Mouse (Mus musculus) c-Kit-positive CD71-negative TER-119-negative erythroid progenitor cells, embryonic 14.5 days (primary cell): ENCODE results near the gene 4930451I11Rik.
A peak's percentile ranks its signal among the peaks of the same experiment; 100 is the strongest.

Experiments
- DNase-seq: peaks from one replicate; pipeline ENCODE4 v3.0.0-alpha.2; 2013; ENCODE audit warnings: low read depth

The 4930451I11Rik gene

DNA sequence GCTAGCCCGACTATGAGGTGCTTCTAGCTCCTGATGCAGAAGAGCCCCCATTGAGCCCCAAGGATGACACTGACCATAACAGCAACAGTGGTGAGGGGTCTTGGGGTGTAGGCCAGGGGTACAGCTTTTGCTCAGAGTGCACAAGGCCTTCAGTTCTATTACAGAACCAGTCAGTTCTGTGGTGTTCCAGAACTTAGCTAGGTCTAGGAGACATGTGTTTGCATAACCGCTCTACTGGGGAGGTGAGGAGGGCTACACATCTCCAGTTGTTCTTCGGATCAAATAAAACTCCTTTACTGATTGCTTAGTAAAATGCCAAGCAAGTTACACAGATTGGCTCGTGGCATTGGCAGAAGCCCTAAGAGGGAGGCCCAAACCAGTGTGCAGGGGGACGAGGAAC lies at the start of gene 4930451I11Rik:
Gene 4930451I11Rik (minus strand): TSS at position 101 of the 400 bp plus-strand sequence.
- no peak for DNase-seq

DNA sequence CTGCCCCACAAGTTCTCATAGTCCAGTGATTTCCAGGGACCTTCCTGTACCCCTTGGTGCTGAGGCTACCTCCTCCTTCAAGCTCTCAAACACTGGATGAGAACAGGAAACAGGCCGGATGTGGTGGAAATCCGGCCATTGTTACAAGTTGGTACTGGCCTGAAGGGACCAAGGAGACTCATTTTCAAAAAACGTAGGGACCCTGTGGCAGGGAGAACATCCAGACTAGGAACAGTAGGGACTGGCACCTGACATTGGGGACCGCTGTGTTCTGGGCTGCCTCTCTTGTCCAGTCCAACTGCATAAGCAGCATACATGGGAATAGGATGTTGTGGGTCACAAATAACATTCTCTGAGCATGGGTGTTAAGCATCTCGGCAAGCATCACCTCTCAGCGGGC lies 49.6 kb upstream of the 4930451I11Rik start:
- no peak for DNase-seq

DNA sequence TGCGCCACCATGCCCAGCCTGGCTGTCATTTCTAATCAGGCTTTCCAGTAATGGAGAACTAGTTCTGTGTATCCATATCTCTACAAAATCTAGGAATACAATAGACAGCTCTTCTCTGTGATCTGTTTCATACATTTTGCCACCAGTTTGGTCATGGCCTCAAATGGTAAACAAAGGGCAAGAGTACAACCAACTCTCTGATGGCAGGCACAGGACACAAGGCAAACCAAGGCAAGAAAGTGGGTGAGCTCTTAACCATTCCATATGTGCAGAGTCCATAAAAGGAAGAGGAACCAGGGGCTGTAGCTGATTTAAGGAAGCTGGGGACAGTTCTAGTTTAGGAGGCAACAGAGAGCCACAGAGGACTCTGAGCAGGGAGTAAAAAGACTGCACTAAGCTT lies 45.8 kb upstream of the 4930451I11Rik start:
- DNase-seq, result no peak

DNA sequence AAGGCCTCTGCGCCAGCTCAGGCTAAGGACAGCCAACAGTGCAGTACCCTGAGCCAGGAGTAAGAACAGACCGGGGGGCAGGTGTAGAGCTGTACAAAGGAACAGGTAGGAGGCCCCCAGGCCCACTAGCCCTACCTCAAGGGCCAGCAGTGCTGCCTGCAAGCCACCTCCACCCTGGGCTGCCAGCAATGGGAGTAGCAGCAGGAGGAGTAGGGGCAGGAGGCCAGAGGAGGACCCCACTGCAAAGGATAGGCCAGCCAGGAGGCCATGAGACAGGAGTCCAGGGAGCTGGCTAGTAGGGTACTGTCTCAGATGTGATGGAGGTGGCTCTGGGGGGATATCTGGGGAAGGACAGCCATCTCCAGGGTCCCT lies 39.1 kb upstream of the 4930451I11Rik start:
- no peak for DNase-seq

DNA sequence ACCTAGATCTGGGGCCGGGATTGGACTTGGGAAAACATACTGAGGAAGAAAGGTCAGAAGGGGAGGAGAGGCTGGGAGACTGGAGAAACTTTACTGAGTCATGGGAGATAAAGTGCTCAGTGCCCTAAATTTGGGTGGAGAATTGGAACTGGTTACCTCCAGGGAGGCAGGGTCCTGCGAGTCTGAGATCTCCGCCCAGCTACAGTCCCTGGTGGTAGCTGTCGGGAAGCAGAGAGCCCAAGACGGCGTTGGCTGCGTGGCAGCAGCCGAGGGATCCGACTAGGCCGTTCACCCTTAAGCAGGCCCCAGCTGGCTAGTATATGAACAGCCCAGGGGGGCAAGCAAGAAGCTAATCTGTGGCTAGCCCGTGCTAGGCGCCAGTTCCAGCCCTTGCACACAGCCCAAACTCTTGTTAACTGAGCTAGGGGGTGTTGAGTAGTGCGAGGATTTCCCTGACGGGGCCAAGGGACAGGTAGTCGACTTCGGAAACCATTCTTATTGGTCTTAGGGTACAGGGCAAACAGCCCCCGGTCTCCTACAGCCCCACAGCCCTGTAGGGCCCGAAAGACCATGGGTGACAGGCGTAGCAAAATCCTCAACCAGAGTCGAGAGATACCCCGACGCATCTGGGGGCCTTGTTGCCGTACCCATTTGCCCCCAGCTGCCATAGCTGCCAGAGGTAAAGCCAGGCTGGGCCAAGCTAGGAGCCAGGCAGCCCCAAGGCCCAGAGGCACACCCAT lies 38.5 kb upstream of the 4930451I11Rik start:
- no peak for DNase-seq

DNA sequence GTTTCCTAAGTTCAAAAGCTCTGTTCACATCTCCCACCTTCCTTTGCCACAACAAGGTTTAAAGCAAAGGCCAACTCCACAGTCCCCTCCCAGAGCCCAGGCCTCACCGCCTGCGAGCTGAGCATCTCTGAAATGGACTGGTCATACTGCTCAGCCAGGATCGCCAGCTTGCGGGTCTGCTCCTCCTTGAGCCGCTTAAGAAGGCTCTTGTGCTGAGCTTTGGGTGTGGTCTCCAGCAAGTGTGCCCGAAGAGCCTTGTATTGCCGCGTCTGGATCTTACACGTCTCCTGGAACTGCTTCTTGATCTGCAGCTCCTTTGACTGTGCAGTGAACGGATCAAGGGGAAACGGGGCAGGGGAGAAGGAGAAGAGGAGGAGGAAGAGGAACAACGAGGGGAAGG lies 36.6 kb upstream of the 4930451I11Rik start:
- DNase-seq, result no peak

DNA sequence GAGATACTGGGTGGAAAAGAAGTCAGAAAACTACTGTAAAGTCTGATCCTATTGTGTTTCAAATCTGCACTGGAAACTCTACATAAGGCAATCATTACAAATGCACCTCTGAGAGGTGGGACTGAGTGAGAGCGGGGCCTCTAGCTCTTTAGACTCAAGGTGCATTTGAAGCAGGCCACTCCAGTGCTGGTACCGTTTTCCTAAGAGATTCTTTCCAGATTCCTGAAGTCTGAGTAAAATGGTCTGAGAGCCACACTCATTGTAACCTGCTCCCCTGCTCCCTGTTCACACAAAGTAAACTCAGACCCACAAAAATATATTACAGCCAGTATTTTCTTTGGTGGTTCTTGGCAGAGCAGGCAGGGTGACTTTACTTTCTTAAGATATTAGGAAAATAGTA lies 36.1 kb upstream of the 4930451I11Rik start:
- DNase-seq, result no peak

DNA sequence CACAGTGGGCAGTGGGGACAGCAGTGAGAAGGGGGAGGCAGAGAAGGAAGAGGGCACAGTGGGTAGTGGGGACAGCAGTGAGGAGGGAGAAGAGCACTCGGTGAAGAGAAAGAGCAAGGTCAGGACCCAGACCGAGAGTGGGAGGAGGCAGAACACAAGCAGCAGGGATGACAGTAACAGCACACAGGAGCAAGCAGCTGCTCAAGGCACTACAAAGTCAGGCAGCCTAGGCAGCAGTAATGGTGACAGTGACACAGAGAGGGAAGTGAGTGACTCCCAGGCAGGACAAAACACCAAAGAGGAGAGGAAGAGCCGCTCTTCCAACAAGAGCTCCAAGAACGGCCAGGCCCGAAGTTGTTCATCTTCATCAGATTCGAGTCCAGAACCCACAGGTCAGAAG lies 32.4 kb upstream of the 4930451I11Rik start:
- DNase-seq, result no peak

DNA sequence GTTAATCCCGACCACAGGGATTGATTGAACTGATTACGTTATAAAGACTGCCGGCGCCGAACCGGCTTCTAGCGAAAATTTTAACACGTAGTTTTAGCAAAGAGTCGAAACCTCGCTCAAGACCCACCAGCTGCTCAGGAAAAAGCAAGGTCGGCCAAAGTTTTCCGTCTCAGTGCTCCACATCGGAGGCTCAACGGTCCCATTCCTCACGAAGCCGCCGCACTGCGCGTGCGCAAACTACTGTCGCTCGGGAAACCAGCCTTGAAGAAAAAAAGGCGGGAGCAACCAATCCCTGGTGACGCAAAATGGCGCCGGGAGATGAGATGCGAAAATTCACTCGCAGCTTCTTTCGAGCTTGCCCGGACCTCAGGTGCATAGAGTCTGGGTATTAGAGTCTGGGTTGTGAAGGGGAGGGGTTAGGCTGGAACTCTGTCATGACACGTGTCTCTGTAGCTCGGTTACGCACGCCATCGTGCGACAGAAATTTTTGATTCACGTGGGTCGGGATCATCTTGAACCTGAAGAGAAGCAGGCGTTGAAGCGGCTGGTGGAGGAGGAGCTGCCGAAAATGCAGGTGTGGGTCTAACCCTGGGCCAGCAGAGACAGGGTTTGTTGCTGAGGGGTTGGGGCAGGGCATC lies 30.8 kb upstream of the 4930451I11Rik start, which contains the start of gene Ino80e:
Gene Ino80e (minus strand): TSS at position 231 of the 638 bp plus-strand sequence.
- DNase-seq, result peak; percentile 96

DNA sequence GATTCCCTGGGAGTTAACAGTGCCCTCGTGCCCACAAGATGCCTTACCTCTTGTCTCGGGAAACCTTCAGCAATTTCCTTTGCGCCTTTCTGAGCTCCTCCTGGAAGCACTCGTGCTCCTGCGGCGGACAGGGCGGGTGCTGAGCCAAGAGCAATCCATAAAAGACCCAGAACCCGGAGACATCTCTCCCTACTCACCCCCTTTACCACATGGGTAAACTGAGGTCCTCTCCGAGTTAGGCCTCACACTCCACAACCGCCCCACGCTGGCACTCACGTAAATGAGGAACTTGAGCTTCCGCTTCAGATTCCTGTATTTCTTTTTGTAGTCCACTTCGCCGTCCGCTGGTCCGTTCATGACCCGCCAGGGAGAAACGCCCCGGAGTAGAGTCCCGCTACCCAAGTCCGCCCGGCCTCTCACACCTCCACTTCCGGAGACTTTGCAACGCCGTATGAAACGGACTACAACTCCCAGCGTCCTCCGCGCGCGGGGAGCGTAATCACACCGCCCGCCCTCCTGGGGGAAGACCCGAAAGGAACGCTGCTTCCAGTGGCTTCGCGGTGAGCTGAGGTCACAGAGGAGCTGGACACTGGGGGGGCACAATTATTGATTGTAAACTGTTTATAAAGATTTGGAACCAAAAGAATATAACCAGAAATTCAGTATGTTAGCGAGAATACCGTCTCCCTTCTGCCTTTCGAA lies 30.1 kb upstream of the 4930451I11Rik start, which contains the start of gene Hirip3:
Gene Hirip3 (plus strand): TSS at position 544 of the 702 bp plus-strand sequence.
- DNase-seq, result peak; percentile 89

DNA sequence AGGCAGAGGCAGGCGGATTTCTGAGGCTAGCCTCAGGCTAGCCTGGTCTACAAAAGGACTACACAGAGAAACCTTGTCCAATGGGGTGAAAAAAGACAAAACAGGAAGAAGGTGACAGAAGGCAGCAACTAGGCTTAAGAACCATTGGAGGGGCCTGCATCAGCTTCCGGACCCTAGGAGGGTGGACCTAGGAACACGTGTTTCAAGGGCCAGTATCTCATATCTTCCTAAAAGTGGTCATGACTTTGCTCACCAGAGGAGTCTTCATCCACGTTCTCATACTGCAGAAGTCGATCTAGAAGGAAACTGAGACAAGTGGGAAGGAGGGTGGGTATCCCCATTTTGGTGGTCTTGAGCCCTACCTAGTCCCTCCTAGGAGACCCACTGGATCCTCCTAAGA lies 29.5 kb upstream of the 4930451I11Rik start:
- no peak for DNase-seq

DNA sequence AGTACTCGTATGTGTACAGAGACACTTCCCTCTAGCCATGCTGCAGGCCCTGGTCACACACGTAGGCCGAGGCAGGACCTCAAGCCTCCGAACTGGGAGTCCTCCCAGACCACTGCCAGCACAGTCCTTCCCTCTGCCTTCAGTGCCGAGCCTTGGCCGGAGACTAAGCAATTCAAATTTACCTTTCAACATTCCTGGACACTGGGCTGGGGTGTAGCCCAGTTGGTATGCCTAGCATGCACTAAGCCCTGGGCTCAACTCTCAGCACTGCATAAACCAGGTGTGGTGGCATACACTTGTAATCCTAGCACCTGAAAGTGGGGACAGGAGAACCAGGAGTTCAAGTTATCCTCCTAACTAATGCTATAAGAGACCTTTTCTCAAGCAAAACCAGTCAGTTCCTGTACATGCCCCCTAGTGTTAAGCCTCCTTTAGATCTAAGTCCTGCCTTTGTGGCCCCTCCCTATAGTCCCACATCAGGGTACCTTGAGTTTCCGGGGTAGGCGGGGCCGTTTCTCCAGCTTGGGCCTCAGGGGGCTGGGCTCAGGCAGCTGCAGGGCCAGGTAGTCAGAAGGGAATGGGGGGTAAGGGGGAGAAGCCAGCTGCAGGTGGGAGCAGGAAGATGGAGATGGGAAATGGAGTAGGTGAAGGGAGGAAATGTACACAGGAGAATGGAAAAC lies 25.4 kb upstream of the 4930451I11Rik start:
- DNase-seq, result no peak

DNA sequence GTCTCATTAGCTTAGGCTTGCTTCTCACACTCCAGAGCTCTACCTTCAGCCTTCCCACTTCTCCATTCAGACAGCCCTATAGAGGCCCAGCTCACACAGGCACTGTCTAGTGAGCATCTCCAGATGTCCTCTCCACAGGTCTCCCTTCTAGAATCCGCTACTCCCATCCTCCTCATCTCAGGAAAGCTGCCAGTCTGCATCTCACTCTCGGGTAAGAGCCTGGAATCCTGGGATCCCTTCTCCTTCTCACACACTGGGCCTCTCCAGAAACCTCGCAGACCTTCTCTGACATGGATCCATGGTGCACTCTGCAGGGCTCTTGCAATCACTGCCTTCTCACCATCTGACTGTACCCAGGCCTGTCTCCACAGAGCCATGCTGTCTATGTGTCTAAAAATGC lies 24.2 kb upstream of the 4930451I11Rik start:
- DNase-seq, result no peak

DNA sequence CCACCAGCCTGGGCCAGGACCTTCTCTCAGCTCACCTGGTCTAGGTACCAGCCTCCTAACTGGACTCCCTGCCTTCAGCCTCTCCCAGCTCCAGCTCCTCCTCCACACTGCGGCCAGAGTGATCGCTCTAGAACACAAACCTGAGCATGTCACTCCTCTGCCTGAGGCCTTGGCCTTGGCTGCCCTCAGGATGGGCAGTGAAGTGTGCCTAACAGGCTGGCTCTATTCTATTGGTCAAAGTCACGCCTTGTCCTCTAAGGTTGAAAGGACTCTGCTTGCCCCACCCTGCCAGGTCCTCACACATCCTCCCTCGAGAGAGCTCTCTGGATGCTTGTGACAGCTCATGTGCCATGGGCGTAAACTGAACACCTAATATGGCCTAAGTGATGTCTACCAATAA lies 22.0 kb upstream of the 4930451I11Rik start:
- no peak for DNase-seq

DNA sequence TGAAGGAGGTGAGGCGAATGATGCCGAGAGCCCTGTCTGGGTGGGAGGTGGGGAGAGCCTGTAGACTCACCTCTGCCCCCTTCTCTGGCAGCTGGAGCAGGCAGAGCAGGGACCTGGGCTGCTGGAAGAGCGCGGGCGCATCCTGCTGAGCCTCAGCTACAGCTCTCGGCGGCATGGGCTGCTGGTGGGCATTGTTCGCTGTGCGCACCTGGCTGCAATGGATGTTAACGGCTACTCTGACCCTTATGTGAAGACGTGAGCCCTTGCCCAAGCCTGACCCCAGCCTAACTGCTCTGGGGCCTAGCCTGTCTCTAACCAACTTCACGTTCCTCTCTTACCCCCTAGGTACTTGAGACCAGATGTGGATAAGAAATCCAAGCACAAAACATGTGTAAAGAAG lies 19.8 kb upstream of the 4930451I11Rik start:
- DNase-seq, result no peak

DNA sequence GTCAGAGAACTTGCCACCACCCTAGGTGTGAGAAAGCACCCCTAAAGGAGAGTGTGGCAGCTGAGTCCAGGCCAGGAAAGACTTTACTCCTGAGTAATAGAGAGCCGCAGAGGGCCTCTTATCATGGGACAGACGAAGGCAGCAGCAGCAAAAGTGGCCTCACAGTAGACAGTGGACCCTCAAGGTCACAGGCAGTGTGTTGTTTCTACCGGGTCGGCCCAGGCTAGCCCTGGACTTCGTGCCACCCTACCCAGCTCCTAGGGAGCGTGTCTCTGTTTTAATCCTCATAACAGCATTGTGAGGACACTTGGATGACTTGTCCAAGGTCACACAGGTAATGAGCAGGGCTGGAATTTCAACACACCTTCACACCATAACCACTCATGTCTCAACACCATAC lies 18.7 kb upstream of the 4930451I11Rik start:
- no peak for DNase-seq

DNA sequence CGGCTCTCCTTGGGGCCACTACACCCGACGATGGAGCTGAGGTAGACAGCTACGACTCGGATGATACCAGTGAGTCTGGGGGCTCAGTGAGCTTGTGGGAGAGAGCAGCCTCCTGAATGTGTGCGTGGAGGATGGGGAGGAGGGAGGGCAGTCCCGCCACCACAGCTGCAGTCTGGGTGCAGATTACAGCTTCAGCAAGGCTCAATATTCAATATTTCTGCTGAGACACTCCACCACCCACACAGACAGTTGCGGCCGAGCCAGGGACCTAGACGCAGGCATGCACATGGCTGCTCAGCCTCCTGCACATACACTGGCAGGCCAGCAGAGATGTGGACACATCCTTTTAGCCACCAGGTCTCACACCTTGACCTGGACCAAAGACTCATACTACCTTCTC lies 17.4 kb upstream of the 4930451I11Rik start:
- DNase-seq, result no peak

DNA sequence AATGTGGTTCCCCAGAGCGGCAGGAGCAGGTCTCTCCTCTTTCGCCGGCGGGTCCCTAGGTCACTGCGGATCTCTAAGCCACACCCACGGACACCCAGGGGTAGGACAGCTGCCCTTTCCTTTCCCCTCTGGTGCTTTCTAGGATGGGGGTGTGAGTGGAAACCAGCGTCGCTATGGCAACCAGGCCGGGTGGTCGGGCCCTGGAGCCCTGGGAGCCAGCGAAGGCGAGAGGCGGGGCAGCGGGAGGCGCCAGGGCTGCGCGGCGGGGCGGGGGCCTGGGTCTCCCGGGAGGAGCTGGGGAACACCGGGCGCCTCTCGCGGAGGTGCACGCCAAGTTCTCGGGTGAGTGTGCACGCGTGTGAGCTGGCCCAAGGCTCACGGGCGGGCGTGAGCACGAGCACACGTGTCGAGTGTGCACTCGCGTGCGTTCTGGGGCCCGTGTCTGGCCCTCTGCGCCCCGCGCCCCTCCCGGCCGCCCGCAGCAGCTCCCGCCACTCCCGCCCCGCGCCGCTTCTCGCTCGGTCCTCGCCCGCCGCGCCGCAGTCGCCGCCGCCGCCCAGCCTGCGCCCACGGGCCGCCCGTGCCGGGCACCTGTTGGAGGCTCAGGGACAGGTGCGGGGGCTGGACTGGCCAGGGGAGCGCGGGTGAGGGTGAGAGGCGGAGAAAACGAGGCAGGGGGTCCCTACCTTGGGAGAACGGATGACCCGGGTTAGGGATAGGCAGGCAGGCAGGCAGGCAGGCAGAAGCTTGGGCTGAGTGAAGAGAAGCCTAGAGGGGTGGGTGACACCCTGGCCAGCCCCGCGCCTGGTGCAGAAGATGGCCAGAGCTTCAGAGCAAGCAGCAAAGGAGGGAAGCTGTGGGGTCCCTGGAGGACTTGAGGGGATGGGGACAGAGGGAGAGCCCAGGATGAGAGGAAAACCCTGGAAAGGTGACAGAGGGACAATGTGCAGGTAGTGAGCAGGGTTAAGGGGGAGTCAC lies 16.3 kb upstream of the 4930451I11Rik start:
- no peak for DNase-seq

DNA sequence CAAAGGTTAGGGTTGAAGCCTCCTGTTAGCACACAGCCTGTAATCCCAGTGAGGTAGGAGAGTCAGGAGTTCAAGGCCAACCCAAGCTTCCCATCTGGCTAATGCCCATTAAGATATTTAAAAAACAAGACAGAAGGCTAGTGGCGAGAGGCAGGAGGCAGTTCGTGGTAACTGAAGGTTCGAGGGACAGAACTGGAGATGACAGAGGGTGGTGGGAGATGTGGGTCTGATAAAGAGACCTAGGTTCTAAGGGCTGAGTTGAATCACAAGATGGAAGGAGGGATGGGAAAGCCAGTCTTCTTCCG lies 15.6 kb upstream of the 4930451I11Rik start, which contains the start of gene Doc2a:
Gene Doc2a (plus strand): TSS at position 301 of the 305 bp plus-strand sequence.
- DNase-seq, result no peak

DNA sequence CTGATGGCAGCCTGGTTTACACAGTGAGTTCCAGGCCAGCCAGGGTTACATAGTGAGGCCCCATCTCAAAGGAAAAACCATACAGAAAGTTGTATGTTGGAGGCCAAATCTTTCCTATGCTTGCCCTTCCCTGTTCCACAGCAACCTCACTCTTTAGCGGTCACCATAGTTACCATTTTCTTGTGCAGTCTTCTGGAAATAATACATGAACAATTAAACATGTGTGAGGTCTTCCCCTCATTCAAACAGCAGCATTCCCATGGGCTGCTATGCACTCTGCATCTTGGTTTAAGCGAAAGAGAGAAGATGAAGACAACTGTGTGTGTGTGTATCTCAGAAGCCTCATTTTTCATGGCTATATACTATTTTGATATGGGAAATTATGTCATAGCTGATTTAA lies 14.1 kb upstream of the 4930451I11Rik start:
- no peak for DNase-seq

DNA sequence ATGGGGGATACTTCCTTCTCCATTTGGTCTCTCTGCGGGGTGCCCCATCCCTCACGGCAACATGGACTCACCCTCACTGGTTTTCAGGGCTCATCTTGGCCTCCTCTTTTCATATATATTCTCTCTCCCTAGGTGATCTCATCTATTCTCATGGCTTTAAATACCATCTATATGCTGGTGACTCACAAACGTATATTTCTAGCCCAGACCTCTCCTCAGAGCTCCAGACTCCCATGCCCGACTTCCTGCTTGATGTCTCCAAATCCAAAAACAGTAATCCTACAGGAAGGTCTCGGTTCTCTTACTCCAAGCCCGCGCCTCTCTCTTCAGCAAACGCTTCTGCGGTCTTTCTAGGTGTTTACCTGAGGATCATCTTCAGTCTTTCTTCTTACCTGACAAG lies 11.8 kb upstream of the 4930451I11Rik start:
- no peak for DNase-seq
